8 mouse cellular contexts compared by ENCODE assay signal in the genomic region with DNA sequence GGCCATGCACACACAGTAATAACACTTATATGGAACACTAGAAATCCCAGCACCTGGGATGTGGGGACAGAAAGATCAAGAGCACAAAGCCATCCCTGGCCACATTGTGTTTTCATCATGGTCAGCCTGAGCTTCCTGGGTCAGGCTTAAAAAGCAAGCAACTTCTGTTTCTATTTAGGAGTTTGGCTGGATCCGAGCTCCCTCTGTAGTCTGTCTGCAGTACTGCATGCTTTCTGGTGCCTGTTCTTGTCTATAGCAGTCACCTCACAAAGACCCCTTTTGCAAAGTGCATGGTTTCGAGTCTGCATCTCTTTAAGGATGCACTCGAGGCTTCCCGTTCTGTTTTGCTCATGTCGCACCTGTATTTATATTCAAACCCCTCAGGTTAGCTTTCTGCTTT.
DNase-seq lines count a peak whose midpoint lies in the region; ATAC-seq and TF ChIP-seq lines count a peak whose summit lies in the region.

No protein-coding gene starts in this region.

- TF ChIP-seq CTCF in brain, embryonic 14.5 days (IDR thresholded peaks at IDR 0.05; ENCODE audit: borderline replicate concordance, extremely low read depth, insufficient read depth, insufficient read length) = peak; percentile 56; the same call in 1 of the 2 replicates

- no peak for TF ChIP-seq POLR2A in brain, embryonic 14.5 days (IDR thresholded peaks at IDR 0.05; ENCODE audit: borderline replicate concordance, extremely low read depth, insufficient read depth, insufficient read length, poor library complexity, severe bottlenecking)

- intact Hi-C loops in left cerebral cortex, postnatal 14 days (cut with DNase I) = no loop called here
- intact Hi-C loops in left cerebral cortex, postnatal 25 days (cut with DNase I) = no loop called here

- ATAC-seq in megakaryocyte-erythroid progenitor cell, adult 5-6 weeks (replicated peaks; ENCODE audit: low FRiP score, low TSS enrichment, poor library complexity, severe bottlenecking) = peak; percentile 67
- ATAC-seq in inflammation-experienced regulatory T-cells, adult 6 months = no peak

- DNase-seq in cerebellum, postnatal 10 days = peak; percentile 51 to 52
- no peak for DNase-seq in cerebellum, adult 18-20 months
- peak; percentile 23 to 28 for DNase-seq in left cerebral cortex, postnatal 14 days (ENCODE audit: low spot score in 2 of 2)
- DNase-seq in left cerebral cortex, postnatal 25 days (ENCODE audit: low spot score in 2 of 2) = no peak
- DNase-seq in brain, embryonic 14.5 days (ENCODE audit: low read depth) = peak; percentile 50
- DNase-seq in adipocyte (ENCODE audit: low spot score) = no peak

Comparison
In these comparisons a context has a peak if more than half of its experiments do, and no peak if none do; other contexts are left out.
1. DNase-seq: peak in cerebellum, postnatal 10 days (2 of 2), left cerebral cortex, postnatal 14 days (2 of 2) and brain, embryonic 14.5 days (single experiment); none in cerebellum, adult 18-20 months (0 of 2), left cerebral cortex, postnatal 25 days (0 of 2) and adipocyte (single experiment).